Mouse (Mus musculus) lung, embryonic 16.5 days (tissue): ENCODE measurements around the gene Fmnl2. TPM values are rescaled to one million over a fixed set of nuclear protein-coding genes. Genes with fewer than 3 reads are reported as not detected.

Experiments
- ATAC-seq: fragments of 200-750 bp; cut with Nextera tagmentation; 2 replicates; pipeline ENCODE4 v1.8.0; 2017; ENCODE audit warnings: low read depth, mild to moderate bottlenecking, moderate library complexity
- H3K27ac ChIP-seq: fragments of 300-500 bp; sonication (generic); 2 replicates; pipeline ENCODE4 v1.5.1; 2014; ENCODE audit warnings: mild to moderate bottlenecking, control low read depth, low read length
- H3K27me3 ChIP-seq: fragments of 300-500 bp; sonication (generic); 2 replicates; pipeline ENCODE4 v1.6.1; 2014; ENCODE audit warnings: low read depth, low read length, mixed read lengths; ENCODE audit not compliant: control insufficient read depth, insufficient read depth
- H3K36me3 ChIP-seq: fragments of 300-500 bp; sonication (generic); 2 replicates; pipeline ENCODE4 v1.6.1; 2014; ENCODE audit warnings: low read length; ENCODE audit not compliant: control insufficient read depth, insufficient read depth
- H3K4me1 ChIP-seq: fragments of 300-500 bp; sonication (generic); replicated peaks from 2 replicates; pipeline ENCODE4 v1.6.1; 2014; ENCODE audit warnings: low read length, mixed read lengths; ENCODE audit not compliant: control insufficient read depth, insufficient read depth
- H3K4me2 ChIP-seq: fragments of 300-500 bp; sonication (generic); 2 replicates; pipeline ENCODE4 v1.6.1; 2014; ENCODE audit warnings: low read depth, low read length, control low read depth
- H3K4me3 ChIP-seq: fragments of 300-500 bp; sonication (generic); 2 replicates; pipeline ENCODE4 v1.5.1; 2014; ENCODE audit warnings: mild to moderate bottlenecking, low read length, control low read depth
- H3K9ac ChIP-seq: fragments of 300-500 bp; sonication (generic); 2 replicates; pipeline ENCODE4 v1.6.1; 2014; ENCODE audit warnings: low read length, control low read depth
- H3K9me3 ChIP-seq: fragments of 300-500 bp; sonication (generic); 2 replicates; pipeline ENCODE4 v1.6.1; 2016; ENCODE audit warnings: low read length; ENCODE audit not compliant: control insufficient read depth
- WGBS: fragments of 180-500 bp; shearing (Covaris S2); extraction: QIAGEN DNeasy Blood & Tissue Kit; methylation state at CpG from one replicate; pipeline ENCODE4 v1.1.7; 2014; 5-methylcytosine and 5-hydroxymethylcytosine counted together
- polyA plus RNA-seq: library from polyadenylated mRNA; unstranded; fragments of >200 nt; fragmentation: Nextera tagmentation; extraction: Ambion mirVana; gene quantifications from 2 replicates; pipeline ENCODE4 v1.2.1, GENCODE M21; 2015

The Fmnl2 gene
- polyA plus RNA-seq, 1 experiment from 2014 or later, result 2.4 TPM

DNA sequence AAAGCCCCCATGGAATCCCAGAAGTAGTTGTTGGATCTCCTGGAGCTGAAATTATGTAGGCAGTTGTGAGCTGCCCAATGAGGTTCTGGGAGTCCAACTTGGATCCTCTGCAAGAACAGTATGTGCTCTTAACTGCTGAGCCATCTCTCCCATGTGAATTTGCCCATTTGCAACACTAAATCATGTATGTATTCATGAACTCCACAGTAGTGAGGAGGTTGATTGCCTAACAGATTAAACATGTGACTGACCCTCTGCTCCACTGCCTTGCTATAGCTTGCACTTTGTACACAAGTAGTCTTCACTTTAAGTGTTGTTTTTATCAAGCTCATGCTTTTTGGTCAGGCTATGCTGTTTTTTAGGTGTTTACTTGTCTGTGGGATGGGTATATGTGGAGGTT lies 17.1 kb downstream of the Fmnl2 start:
- no peaks in the 10 kb centered on the region for H3K36me3 ChIP-seq
- H3K27me3 ChIP-seq, result no peaks in the 10 kb centered on the region
- no peak for ATAC-seq
- no peak overlapping the region for H3K4me3 ChIP-seq
- H3K4me2 ChIP-seq, result no peak overlapping the region
- H3K27ac ChIP-seq, result no peak overlapping the region
- no peaks in the 10 kb centered on the region for H3K9me3 ChIP-seq
- H3K4me1 ChIP-seq, result peaks cover 9% of the 10 kb centered on the region
- H3K9ac ChIP-seq, result no peak overlapping the region

GRCm38 (mm10) chr2:52875801-52876200 lies 18.1 kb downstream of the Fmnl2 start:
- Histone ChIP-seq H3K27ac (no peak overlapping the region), H3K9ac (no peak overlapping the region), H3K27me3 (no peaks in the 10 kb centered on the region), H3K4me3 (no peak overlapping the region), H3K36me3 (no peaks in the 10 kb centered on the region), H3K9me3 (no peaks in the 10 kb centered on the region), H3K4me2 (no peak overlapping the region), H3K4me1 (peaks cover 9% of the 10 kb centered on the region)
- WGBS, result 57% methylated on average over 9 of the region's 9 CpGs
- no peak for ATAC-seq

GRCm38 (mm10) chr2:52883401-52883800 lies 25.7 kb downstream of the Fmnl2 start:
- Histone ChIP-seq H3K4me2 (no peak overlapping the region), H3K27me3 (no peaks in the 10 kb centered on the region), H3K9ac (no peak overlapping the region), H3K9me3 (0 out of 2 replicates have a peak, but pooled peaks cover 2% of the 10 kb centered on the region), H3K36me3 (no peaks in the 10 kb centered on the region), H3K4me1 (no peaks in the 10 kb centered on the region; the same call in 1 of the 2 replicates), H3K4me3 (no peak overlapping the region), H3K27ac (no peak overlapping the region)
- 89% methylated on average over 2 of the region's 2 CpGs for WGBS
- no peak for ATAC-seq

- WGBS, result 59% methylated on average over 4 of the region's 4 CpGs
- no peak overlapping the region for H3K4me2 ChIP-seq
- H3K27me3 ChIP-seq, result no peaks in the 10 kb centered on the region
Measured at GRCm38 (mm10) chr2:52884082-52884481, 26.4 kb downstream of the Fmnl2 start.

DNA sequence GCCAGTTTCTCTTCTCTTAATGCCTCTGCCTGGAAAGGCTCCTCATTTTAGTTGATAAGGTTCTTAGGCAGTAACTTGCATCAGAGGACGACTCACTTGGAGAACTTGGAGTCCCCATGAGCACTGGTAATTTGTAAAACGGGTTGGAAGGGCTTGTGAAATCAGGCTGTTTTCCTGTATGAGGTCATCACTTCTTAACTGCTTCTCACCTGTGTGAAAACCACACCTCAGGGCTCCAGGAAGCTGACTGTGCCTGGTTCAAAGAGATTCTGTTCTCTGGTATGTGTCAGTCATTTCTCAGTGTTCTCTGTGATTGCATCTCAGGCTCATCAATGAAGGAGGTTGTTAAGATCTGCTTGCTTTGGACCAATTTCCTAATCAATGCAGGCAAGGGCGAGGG lies 27.4 kb downstream of the Fmnl2 start:
- Histone ChIP-seq H3K4me1 (no peaks in the 10 kb centered on the region; the same call in 1 of the 2 replicates), H3K4me3 (no peak overlapping the region), H3K9me3 (0 out of 2 replicates have a peak, but pooled peaks cover 2% of the 10 kb centered on the region), H3K36me3 (no peaks in the 10 kb centered on the region), H3K9ac (no peak overlapping the region), H3K4me2 (no peak overlapping the region), H3K27ac (no peak overlapping the region), H3K27me3 (no peaks in the 10 kb centered on the region)
- no peak for ATAC-seq
- 54% methylated on average over 3 of the region's 3 CpGs for WGBS

More at GRCm38 (mm10) chr2:52884082-52884481, 26.4 kb downstream of the Fmnl2 start:
- Histone ChIP-seq H3K9me3 (0 out of 2 replicates have a peak, but pooled peaks cover 2% of the 10 kb centered on the region), H3K9ac (no peak overlapping the region), H3K36me3 (no peaks in the 10 kb centered on the region), H3K4me1 (no peaks in the 10 kb centered on the region; the same call in 1 of the 2 replicates), H3K4me3 (no peak overlapping the region), H3K27ac (no peak overlapping the region)
- no peak for ATAC-seq

GRCm38 (mm10) chr2:52887281-52887680 lies 29.6 kb downstream of the Fmnl2 start:
- Histone ChIP-seq H3K9me3 (0 out of 2 replicates have a peak, but pooled peaks cover 2% of the 10 kb centered on the region), H3K4me2 (no peak overlapping the region), H3K27me3 (no peaks in the 10 kb centered on the region), H3K9ac (no peak overlapping the region), H3K4me3 (no peak overlapping the region), H3K36me3 (no peaks in the 10 kb centered on the region), H3K4me1 (no peaks in the 10 kb centered on the region; the same call in 1 of the 2 replicates), H3K27ac (no peak overlapping the region)
- 58% methylated on average over 2 of the region's 2 CpGs for WGBS
- no peak for ATAC-seq

- H3K4me1 ChIP-seq, result peaks cover 6% of the 10 kb centered on the region; the same call in 1 of the 2 replicates
- H3K27me3 ChIP-seq, result no peaks in the 10 kb centered on the region
- H3K27ac ChIP-seq, result no peak overlapping the region
- no peak for ATAC-seq
- 66% methylated on average over 8 of the region's 8 CpGs for WGBS
- H3K36me3 ChIP-seq, result no peaks in the 10 kb centered on the region
- H3K9me3 ChIP-seq, result no peaks in the 10 kb centered on the region
- H3K4me3 ChIP-seq, result no peak overlapping the region
- H3K9ac ChIP-seq, result no peak overlapping the region
- H3K4me2 ChIP-seq, result no peak overlapping the region
Measured at GRCm38 (mm10) chr2:52891115-52891514, 33.5 kb downstream of the Fmnl2 start.

GRCm38 (mm10) chr2:52891744-52892143 lies 34.1 kb downstream of the Fmnl2 start:
- H3K9me3 ChIP-seq, result no peaks in the 10 kb centered on the region
- no peaks in the 10 kb centered on the region for H3K36me3 ChIP-seq
- H3K4me3 ChIP-seq, result no peak overlapping the region
- H3K27ac ChIP-seq, result no peak overlapping the region
- H3K4me2 ChIP-seq, result no peak overlapping the region
- H3K4me1 ChIP-seq, result peaks cover 6% of the 10 kb centered on the region; the same call in 1 of the 2 replicates
- 91% methylated on average over 2 of the region's 2 CpGs for WGBS
- H3K9ac ChIP-seq, result no peak overlapping the region
- no peaks in the 10 kb centered on the region for H3K27me3 ChIP-seq
- no peak for ATAC-seq

DNA sequence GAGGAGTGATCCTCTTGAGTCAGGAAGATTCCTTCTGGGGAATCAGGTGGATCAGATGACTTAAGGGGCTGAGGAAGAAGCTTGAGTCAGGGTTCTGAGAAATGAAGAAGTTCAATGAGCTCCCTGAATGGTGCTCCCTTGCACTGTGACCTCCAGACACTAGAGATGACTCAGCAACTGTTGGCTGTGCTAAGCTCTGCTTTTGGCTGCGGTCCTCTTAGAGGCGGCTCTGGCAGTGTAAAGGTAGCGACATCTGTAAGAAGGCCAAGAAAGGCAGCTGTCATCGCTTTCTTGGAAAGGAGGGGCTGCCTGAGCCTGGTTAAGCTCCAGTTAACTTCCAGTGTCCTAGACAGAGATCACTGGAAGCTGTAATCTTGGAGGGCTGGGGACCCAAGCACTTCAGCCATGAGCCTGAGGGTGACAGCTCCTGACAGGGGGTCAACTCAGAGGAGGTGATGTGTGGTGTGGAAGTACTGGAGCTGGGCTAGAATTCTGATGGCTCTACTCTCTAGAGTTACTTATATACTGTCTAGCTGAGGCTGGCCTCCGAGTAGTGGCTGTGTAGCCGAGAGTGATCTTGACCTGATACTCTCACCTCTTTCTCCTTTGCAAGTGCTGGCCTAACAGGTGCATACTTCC lies 37.4 kb downstream of the Fmnl2 start:
- no peaks in the 10 kb centered on the region for H3K36me3 ChIP-seq
- ATAC-seq, result peak; percentile 83
- H3K4me2 ChIP-seq, result no peak overlapping the region
- no peaks in the 10 kb centered on the region for H3K27me3 ChIP-seq
- H3K27ac ChIP-seq, result no peak overlapping the region
- H3K9ac ChIP-seq, result no peak overlapping the region
- 62% methylated on average over 6 of the region's 6 CpGs for WGBS
- H3K4me3 ChIP-seq, result no peak overlapping the region
- H3K4me1 ChIP-seq, result peaks cover 8% of the 10 kb centered on the region; the same call in 1 of the 2 replicates
- H3K9me3 ChIP-seq, result no peaks in the 10 kb centered on the region
